Mouse (Mus musculus): ENCODE results near the gene Cutc.
A peak's percentile ranks its signal among the peaks of the same experiment; 100 is the strongest.

Cutc gene

DNA sequence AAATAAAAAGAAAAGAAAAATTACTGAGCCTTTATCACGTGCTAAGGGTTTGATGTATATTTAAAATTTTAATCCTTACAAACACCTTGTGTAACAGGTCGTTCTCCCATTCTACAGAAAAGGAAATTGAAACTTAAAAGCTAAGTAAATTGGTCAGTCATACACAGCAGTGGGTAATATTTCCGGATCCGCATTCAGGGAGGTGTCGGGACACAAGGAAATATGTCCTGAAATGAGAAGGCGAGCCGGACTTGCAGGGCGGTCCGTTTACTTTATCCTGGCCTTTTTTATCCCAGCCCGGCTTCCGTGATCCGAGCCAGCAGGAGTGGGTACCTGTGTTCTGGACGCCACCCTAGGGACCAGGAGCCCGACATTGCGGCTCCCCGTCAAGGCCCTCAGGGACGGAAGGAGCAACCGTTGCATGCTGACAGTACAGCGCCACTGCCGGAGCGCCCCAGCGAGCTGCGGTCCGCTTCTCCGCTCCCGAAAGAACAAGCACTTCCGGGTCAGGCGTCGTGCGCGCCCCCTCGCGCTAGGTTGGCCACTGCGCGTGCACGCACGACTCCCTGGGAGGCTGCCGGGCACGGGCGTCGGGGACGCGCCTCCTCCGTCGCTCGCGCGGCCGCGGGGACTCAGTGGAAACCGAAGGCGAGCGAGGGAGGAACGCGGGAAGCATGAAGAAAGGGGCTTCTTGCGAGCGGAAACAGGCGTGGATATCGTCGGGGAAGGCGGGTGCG is at the start of gene Cutc, which contains the start of gene Cox15:
Cutc (plus strand) TSS at position 508 of the 737 bp plus-strand sequence.
Cox15 (minus strand) TSS at position 512 of the 737 bp plus-strand sequence.
- DNase-seq, result peak; percentile 98 to 99

DNA sequence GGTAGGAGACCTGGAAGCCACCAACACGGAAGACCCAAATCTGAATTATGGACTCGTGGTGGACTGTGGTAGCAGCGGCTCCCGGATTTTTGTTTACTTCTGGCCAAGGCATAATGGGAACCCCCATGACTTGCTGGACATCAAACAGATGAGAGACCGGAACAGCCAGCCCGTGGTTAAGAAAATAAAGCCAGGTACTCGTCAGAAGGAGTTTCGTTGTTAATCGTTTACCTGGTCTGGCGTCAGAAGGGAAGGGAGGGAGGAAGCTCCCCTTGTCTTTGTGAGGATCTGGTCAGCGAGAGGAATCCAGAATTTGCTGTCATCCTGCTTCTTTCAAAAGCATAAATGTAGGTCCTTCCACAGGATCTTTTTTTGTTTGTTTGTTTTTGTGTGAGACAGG is 48.6 kb upstream of the Cutc start:
- DNase-seq, result peak; percentile 56 to 64

DNA sequence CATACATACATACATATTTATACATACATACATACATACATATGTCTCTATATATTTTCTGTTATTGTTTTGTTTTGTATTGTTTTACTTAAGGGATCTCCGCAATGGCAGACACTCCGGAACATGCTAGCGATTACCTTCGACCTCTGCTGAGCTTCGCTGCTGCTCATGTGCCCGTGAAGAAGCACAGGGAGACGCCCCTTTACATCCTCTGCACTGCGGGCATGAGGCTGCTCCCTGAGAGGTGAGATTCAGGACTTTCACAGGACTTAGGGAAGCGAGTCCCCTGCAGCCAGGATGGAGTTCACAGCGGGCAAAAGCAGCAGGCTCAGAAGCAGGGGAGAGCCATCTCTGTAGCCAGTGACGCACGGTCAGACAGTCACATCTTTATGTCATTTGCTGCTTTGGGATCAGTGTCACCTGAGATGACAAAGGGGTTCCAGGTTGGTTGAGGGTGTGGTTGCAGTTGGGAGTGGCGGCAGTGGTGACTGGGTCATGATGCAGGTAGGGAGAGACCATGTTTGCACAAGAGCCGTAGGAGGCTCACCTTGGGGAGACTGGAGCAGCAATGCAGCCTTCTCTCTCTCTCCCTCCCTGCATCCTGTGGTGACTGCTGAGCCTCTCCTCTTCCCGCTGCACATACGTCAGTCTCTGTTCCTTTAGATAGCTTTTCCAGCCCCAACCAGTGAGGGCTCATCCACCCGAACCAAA is 47.9 kb upstream of the Cutc start:
- DNase-seq, result peak in 1 of 2 experiments; percentile 62

DNA sequence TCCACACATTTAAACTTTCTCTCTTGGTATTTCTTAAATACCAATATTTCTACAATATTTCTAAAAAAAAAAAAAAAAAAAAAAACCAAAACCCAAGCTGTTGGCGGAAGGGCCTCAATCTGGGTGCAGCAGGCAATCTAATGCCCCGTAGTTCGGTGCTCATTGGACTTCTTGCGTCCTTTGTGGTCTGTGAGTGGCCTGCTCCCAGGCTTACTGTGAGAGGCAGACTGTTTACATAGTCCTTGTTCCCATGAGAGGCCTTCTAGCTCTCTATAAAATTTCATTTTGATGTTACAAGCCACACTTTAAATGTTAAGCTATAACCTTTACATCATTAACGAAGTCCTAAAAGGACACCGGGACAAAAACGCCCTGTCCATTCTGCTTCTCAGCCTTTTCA is 44.6 kb upstream of the Cutc start:
- DNase-seq, result no peak

DNA sequence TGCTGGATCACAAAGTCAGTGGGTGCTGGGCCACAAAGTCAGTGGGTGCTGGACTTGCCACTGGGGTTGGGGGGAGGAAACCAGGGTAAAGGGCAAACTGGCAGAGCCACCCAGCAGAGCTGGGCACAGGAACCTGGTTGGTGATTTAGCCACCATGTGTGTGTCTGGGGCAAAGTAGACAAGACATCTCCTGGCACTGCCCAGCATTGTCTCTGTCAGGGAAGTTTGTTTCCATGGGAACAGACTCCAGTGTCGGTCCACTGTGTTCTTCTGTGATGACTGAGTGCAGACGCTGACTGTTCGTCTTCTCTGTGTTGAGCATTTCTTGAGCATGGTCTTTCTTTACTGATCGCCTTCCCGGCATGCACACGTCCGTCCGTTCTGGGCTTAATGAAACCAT is 43.5 kb upstream of the Cutc start:
- peak in 1 of 2 experiments; percentile 61 for DNase-seq

DNA sequence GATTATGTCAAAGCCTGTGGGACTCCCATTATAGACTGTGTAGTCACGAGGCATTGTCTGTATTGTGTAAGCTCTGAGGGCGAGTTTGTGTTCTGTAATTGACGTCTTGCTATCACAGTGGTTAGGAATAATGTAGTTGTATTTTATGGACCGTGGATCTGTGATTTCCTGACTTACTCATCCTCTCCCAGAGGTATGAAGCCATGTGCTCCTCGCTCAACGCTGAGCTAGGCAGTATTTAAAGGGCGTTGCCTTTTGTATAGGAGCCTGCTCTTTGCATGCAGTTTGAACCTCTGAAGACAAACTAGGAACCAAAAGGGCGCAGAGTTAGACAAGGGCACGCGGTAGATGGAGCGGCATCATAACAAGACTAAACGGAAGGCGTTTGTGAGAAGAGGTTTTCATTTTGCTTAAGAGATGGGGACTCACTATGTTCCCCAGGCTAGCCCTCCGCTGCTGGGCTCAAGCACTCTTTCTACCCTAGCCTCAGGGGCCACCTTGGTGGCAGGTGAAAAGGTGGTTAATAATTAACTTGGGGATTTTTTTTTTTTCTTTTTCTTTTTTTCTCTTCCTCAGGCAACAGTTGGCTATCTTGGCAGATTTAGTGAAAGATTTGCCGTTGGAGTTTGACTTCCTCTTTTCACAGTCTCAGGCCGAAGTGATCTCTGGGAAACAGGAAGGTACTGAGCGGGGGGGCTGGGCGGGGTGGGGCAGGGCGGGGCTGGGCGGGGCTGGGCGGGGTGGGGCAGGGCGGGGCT is 41.5 kb upstream of the Cutc start:
- DNase-seq, result peak in 1 of 2 experiments; percentile 48

DNA sequence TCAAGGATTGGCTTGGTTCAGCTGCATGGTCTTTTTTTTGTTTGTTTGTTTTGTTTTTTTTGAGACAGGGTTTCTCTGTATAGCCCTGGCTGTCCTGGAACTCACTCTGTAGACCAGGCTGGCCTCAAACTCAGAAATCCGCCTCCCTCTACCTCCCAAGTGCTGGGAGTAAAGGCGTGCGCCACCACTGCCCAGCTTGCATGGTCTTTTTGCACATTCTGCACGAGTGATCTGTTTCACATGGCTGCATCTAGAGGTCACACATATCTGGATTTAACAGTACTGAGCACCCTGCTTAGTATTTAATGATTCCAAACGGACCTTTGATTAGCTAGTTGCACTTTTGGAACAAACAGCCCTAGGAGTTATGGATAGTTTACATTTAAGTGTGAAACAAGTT is 40.8 kb upstream of the Cutc start:
- peak in 1 of 2 experiments; percentile 46 for DNase-seq

DNA sequence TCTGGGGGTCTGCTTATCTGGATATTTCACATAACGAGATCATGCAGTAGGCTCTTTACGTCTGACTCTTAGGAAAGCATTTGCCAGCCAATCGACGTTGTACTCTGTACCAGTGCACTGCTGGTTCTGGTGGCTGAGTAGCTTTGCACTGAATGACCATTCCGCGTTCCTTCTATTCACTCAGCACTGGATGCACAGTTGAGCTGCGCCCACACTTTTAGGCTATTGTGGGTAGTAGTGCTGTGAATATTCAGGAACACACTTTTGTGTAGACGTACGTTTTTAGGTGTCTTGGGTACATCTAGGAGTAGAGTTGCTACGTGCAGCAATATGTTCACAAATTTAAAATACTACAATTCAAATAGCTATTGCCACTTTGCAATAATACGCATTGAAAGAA is 32.7 kb upstream of the Cutc start:
- no peak for DNase-seq

DNA sequence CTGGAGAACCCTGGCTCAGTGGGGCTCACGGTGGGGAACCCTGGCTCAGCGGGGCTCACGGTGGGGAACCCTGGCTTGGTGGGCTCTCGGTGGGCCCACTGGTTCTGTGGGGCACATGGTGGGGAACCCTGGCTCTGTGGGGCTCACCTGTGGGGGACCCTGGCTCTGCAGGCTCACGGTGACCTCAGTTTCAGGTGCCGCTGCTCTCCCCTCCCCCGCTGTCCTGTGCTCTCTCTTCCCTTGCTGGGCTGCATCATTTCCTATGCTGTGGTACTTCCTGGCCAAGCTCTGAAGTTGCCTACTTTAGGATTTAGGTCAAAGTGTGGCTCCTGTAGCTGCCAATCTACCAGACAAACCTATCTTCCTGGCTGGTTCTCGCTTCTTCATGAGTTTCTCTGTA is 29.9 kb upstream of the Cutc start:
- no peak for DNase-seq

DNA sequence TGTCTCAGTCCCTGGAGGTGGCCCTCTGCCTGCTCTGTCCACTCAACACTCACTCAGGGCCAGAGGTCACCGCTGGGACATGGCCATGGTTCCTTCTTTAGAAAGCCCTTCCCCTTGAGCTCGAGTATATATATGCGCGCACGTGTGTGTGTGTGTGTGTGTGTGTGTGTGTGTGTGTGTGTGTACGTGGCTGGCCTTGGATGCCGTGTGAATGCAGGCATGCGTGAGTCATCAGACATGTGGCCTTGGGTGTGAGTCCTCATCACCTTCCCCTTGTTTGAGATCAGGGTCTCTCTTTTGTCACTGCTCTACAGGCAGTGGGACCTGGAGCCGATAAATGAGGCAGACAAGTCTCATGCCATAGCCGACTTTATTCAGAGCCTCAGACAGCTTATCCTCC is 29.3 kb upstream of the Cutc start:
- no peak for DNase-seq

DNA sequence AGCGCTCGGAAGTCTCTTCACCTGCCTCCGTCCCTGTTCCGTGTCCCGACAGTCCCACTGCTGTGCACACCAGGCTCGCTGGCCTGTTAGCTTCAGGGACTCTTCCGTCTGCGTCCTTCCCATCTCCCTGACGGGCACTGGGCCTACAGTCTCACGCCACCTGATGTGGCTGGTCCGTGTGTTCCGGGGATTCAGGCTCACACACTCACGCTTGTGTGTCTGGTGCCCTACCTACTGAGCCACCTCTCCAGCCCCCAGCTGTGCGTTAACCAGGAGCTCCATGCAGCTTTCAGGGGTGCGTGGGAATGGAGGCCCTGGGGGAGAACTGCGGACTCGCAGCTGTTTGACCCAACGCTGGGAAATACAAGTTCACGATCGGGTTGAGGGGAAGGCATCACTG is 28.6 kb upstream of the Cutc start:
- DNase-seq, result no peak

DNA sequence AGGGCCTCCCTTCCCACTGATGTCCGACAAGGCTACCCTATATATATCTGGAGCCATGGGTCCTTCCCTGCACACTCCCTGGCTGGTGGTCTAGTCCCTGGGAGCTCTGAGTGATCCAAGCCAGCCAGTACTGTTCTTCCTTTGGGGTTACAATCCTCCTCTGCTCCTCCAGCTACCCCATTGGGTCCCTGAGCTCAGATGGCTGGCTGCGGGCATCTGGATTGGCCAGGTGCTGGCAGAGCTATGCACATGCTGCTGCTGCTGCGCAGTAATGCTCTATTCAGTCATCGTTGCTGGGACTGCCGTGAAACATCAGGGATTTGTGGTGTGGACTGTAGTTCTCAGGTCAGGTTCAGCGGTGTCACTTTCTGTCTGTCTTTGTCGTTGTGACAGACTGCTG is 28.0 kb upstream of the Cutc start:
- DNase-seq, result no peak

DNA sequence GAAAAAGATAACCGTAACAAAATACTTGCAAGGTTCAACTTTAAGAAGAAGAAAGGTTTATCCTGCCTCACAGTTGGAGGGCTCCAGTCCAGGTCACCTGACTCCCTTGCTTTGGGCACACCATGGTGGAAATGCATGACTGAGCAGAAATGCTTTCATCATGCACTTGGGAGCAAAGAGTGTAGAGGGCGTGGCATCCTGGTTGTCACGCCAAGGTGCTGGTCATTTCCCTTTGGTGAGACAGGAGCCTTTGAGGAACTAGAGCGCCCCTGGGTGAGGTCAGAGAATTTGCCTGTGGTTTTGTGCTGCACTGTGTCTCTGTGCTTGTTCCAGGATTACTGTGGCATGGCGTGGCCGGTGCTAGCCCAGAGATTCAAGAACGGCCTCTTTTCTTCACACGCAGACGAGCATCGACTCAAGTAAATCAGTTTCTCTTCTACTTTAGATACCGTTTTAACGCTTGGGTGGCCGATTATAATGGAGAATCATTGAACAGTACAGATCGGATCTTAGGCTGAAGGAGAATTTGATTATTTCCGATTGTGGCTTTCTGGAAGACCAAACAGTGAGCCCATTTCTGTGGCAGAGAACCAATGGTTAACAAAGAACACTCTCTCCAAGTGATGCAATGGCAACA is 26.2 kb upstream of the Cutc start:
- peak in 1 of 2 experiments; percentile 45 for DNase-seq

DNA sequence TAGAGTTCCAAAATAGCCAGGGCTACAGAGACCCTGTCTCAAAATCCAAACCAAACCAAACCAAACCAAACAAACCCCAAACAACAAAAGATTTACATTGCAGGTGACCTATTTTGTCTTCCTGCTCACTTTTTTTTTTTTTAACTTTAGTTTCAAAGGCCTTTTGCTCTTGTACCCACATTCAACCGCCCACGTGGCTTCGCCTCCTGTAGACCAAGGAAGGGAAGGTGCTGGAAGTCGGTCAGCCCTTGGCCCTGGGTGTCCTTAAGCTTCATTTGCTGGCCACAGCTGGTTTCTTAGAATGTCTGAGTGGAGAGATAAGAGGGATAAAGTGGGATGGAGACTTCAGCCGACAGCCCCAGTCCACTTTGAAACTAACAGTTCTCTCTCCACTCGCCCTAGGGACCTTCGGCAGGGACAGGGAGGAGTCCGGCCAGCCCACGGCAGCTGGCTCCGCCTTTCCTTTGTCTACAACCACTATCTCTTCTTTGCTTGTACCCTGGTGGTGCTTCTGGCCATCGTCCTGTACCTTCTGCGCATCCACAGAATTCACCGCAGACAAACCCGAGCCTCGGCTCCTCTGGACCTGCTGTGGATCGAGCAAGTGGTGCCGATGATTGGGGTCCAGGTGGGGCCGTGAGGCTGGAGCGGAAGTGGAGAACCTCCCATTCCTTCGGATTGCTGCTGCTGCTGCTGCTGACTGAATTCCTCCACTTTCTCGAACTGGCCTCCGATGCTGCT is 23.3 kb upstream of the Cutc start:
- no peak for DNase-seq

DNA sequence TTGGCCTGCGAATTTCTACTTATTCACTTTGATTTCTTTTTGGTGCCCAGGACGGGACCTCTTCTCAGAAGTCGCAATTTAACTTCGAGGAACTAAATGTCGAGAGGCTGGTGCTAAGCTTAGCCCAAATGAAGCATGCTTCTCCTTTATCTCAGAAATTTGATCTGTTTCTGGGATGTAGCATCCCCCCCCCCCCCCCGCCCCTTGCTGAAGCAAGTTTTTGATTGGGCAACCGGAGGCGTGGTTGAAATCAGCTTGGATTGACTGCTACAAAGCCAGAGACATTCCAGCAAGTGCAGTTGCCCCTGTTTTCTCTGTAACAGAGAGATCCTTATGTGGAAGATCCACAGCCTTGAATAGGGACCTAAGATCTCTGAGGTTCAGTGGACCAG is 22.8 kb upstream of the Cutc start:
- DNase-seq, result no peak

DNA sequence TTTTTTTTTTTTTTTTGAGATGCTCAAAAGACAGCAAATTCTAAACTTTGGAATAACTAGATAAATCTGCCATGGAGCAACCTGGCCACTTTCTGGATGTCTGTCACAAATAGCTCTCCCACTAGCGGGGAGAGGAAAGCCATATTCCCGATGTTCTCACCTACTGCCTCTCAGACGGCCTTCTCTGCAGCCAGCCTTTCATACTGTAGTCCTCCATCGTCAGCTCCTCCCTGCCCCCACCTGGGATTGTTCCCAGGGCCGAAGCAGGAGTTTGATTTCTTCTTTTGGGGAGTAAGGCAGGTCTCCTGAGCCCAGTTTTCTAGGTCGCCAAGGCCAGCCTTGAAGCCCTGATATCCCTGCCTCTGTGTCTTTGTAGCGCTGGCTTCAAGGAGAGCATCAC is 21.6 kb upstream of the Cutc start:
- no peak for DNase-seq

DNA sequence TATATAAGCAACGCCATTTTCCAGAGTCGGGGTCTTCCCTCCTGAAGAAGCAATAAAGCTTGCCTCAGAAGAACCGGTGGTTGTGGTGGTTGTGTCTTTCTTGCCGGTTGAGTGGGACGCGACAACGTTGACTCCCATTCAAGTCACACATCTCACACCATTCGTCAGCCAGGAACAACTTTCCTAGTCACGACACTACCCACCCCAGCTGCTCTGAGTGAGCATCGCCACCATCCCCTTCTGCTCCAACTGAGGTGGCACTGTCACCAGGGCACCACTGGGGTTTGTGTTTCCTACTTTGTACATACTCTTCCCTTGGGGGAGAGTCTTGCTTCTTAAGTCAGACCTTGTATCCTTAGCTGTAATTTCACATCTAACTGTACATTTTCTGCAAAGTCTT is 14.4 kb upstream of the Cutc start:
- DNase-seq, result no peak

DNA sequence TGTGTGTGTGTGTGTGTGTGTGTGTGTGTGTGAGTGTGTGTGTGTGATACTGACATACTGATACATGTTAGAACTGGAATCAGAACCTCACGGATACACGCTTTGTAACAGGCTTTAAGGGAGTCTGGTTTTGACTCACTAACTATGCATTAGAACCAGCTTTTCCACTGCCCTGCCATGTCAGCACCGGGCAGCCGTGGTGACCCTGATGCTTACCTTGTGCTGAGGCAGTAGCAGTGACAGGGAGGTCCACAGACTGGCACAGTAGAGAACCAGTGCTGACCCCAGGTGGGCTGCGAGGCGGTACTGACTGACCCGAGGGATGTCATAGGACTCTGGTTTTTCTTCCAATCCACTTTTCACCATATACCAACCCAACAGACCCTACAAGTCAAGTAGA is 9.4 kb upstream of the Cutc start:
- DNase-seq, result no peak

DNA sequence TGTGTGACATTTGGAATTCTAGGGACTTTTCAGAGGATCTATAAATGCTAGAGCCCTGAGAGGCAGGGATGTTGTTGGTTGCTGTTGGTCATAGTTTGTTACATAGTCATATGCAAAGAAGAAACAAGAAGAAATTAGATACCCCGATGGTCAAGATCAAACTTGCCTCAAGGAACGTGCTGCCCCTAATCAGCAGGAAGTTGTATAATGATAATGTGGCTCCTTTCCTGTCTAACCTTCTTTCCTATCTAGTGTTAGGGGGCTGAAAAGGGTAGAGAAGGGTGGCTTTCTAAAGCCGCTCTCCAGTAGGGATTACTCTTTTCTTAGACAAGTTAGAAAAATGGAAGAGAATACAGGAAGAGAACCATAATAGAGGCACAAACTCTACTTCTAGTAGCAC is 7.1 kb upstream of the Cutc start:
- DNase-seq, result no peak

DNA sequence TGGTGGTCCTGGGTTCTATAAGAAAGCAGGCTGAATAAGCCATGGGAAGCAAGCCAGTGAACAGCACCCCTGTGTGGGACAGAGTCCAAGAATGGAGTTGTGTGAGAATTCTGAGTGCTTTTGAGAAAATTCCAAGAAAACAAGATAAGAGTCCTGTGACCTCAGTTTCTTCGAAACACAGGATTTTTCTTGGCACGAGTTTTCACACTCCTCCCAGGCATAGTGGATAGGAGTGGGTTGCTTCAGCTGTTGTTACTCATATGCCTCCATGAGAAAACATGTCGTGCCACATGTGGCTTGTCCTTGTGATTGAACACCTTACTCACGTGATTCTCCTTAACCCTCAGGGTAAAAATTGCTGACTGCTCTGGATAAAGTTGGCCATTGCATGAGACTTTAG is 4.9 kb upstream of the Cutc start:
- no peak for DNase-seq

DNA sequence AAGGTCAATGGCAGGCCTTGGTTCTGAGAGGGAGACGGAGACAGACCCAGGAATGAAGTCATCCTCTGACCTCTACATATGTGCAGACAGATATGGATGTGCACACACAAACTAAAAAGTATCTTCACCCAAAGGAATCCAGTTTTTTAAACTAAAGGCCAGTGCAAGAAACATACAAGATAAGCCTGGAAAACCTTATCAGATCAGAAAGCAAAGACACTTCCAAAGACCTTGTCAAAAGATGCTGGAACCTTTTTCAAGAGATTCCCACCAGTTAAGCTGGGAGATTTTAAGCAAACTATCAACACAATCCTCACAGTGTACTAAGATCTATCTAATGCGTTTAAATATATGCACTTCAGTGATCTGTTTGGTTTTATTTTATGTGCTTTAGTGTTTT is 2.8 kb upstream of the Cutc start:
- DNase-seq, result no peak

DNA sequence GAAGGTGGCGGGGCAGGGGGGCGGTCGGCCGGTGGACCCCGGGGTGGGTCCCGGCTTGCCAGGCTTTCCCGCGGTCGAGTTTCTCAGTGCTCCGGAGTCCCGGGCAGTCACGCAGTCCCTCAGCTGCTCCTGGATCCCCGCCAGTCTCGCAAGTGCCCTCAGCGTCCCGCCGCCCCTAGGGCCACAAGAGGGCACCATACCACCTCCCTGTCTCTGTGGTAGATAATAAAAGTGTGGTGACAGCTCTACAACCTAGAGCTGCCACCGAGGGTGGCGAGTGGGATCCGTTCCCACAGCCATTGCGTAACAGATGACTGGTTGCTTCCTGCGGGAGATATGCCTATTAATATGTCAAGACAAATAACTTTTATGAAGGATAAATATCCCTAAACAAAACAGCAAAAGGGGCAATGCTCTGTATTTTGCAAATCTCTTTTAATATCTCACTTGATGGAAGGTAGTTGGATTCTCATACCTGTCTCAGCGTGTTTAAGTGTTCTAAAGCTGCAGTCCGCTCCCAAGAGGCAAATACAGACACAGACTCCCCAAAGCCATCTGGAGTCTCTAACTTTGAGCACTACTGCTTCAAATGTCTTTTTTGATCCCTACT is 535 bp downstream of the Cutc start:
- peak; percentile 93 to 94 for DNase-seq

All from kidney, postnatal 25 days (tissue).